Mouse (Mus musculus) small intestine, adult 2 months (tissue): ENCODE data around the gene Drg1.
"Not testable (repeated sequence)": the region's sequence is repeated elsewhere in the genome, so short reads cannot be mapped to it uniquely, and the experiment has no call there.

Experiments used
- CTCF ChIP-seq: fragments of 200-500 bp; IDR thresholded peaks from 2 replicates; pipeline ENCODE4 v1.5.1; 2012; ENCODE audit warnings: low read depth, mild to moderate bottlenecking, control low read depth, inconsistent platforms, low read length, moderate library complexity, mixed read lengths; ENCODE audit not compliant: insufficient replicate concordance, insufficient read length; ENCODE audit errors: extremely low read depth
- POLR2A ChIP-seq: fragments of 200-500 bp; IDR thresholded peaks from 2 replicates; pipeline ENCODE4 v1.6.1; 2012; ENCODE audit warnings: low read depth, mild to moderate bottlenecking, control low read depth, inconsistent platforms, low read length, moderate library complexity

- not testable (repeated sequence) for TF ChIP-seq CTCF, POLR2A
These were observed 104.8 kb downstream of the Drg1 start for GRCm38 (mm10) chr11:3161370-3161769.
